Mouse (Mus musculus) heart, embryonic 15.5 days (tissue): ENCODE data around the gene Prap1. TPM values are rescaled to one million over a fixed set of nuclear protein-coding genes. Genes with fewer than 3 reads are reported as not detected.

Source experiments
- ATAC-seq: fragments of 200-750 bp; cut with Nextera tagmentation; replicated peaks from 2 replicates; pipeline ENCODE4 v1.8.0; 2017; ENCODE audit warnings: low read depth, moderate TSS enrichment; ENCODE audit not compliant: insufficient number of reproducible peaks, insufficient read depth, low FRiP score
- H3K27ac ChIP-seq: fragments of 300-500 bp; sonication (generic); 2 replicates; pipeline ENCODE4 v1.5.1; 2015; ENCODE audit warnings: mild to moderate bottlenecking, inconsistent platforms
- H3K27me3 ChIP-seq: fragments of 300-500 bp; sonication (generic); 2 replicates; pipeline ENCODE4 v1.6.1; 2015; ENCODE audit warnings: inconsistent platforms
- H3K36me3 ChIP-seq: fragments of 300-500 bp; sonication (generic); 2 replicates; pipeline ENCODE4 v1.6.1; 2015; ENCODE audit warnings: mild to moderate bottlenecking, inconsistent platforms
- H3K4me1 ChIP-seq: fragments of 300-500 bp; sonication (generic); replicated peaks from 2 replicates; pipeline ENCODE4 v1.6.1; 2015; ENCODE audit warnings: inconsistent platforms
- H3K4me2 ChIP-seq: fragments of 300-500 bp; sonication (generic); 2 replicates; pipeline ENCODE4 v1.6.1; 2015; ENCODE audit warnings: inconsistent platforms, mild to moderate bottlenecking, moderate library complexity
- H3K4me3 ChIP-seq: fragments of 300-500 bp; sonication (generic); 2 replicates; pipeline ENCODE4 v1.5.1; 2015; ENCODE audit warnings: mild to moderate bottlenecking, inconsistent platforms
- H3K9ac ChIP-seq: fragments of 300-500 bp; sonication (generic); 2 replicates; pipeline ENCODE4 v1.6.1; 2015; ENCODE audit warnings: mild to moderate bottlenecking, inconsistent platforms
- H3K9me3 ChIP-seq: fragments of 300-500 bp; sonication (generic); replicated peaks from 2 replicates; pipeline ENCODE4 v1.6.1; 2016; ENCODE audit warnings: inconsistent platforms
- WGBS: fragments of 180-500 bp; shearing (Covaris S2); methylation state at CpG from one replicate; pipeline ENCODE4 v1.1.7; 2015; ENCODE audit warnings: mixed read lengths; 5-methylcytosine and 5-hydroxymethylcytosine counted together
- polyA plus RNA-seq: library from polyadenylated mRNA; unstranded; fragments of >200 nt; fragmentation: Nextera tagmentation; extraction: Ambion mirVana; gene quantifications from 2 replicates; pipeline ENCODE4 v1.2.1, GENCODE M21; 2015

The Prap1 gene
- polyA plus RNA-seq, 1 experiment from 2014 or later, result 0.29 TPM

DNA sequence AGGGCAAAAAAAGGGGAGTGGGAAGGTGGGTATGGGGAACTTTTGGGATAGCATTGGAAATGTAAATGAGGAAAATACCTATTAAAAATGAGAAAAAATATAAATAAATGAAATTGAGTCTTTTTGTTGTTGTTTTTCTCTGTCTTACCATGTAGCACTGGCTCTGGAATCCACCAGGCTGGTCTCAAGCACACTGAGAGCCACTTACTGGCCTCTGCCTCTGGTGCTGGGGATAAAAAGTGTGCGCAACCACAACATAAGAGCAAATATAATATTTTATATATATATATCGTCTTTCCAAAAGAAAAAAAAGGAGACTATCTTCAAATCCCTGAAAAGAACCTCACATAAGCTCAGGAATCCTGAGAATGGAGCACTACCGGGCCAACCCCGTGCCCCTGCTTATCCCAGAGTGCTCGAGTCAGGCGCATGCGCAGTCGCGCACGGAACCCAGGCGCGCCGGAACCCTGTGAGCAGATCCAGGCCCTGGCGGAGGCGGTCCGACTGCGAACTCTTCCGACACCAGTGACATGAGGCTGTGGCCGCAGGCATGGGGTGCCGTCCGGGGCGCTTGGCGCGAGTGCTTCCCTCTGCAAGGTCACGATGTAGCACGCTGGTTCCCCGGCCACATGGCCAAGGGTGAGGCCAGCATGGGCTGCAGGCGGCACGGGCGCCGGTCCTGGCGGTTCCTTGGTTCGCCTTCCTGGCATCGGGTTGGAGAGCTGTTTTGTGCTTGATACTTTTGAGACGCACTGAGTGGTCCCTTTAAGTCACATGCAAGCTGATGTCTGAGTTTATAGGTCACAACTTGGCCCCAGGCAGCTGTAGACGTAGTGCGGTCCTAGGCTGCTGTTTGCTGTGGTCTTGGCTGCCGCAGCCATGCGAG lies 44.2 kb downstream of the Prap1 start, which contains the start of gene Mtg1:
Mtg1 (plus strand) TSS at position 430 of the 886 bp plus-strand sequence.
- H3K27me3 ChIP-seq, result no peaks in the 10 kb centered on the region
- no peaks in the 10 kb centered on the region for H3K9me3 ChIP-seq
- peak within 1 kb of the TSS; percentile 91 for H3K9ac ChIP-seq
- 2% methylated on average over 39 of the region's 39 CpGs for WGBS
- H3K4me2 ChIP-seq, result peak within 1 kb of the TSS; percentile 84
- H3K4me1 ChIP-seq, result peaks cover 7% of the 10 kb centered on the region
- peak within 1 kb of the TSS; percentile 84 for H3K27ac ChIP-seq
- H3K4me3 ChIP-seq, result peak within 1 kb of the TSS; percentile 81
- no peaks in the 10 kb centered on the region for H3K36me3 ChIP-seq
- ATAC-seq, result peak; percentile 97

DNA sequence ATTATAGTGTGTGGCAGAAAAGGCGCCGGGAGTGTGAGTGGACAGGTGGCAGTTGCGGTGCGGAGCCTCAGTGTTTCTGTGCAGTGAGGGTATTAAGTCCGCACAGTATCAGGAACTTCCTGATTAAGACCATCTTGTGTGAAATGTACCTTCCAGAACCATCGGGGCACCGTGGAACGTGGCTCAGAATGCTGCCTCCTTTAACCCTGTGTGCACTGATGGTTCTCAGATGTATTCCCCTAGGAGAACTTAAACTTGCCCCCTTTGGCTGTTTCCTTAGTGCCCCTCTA lies 44.8 kb downstream of the Prap1 start:
- Histone ChIP-seq H3K4me2 (peak overlapping the region; percentile 84), H3K4me3 (peak overlapping the region; percentile 81), H3K27me3 (no peaks in the 10 kb centered on the region), H3K9me3 (no peaks in the 10 kb centered on the region), H3K9ac (peak overlapping the region; percentile 91), H3K27ac (peak overlapping the region; percentile 84), H3K4me1 (peaks cover 7% of the 10 kb centered on the region), H3K36me3 (no peaks in the 10 kb centered on the region)
- 0% methylated on average over 8 of the region's 8 CpGs for WGBS
- no peak for ATAC-seq

DNA sequence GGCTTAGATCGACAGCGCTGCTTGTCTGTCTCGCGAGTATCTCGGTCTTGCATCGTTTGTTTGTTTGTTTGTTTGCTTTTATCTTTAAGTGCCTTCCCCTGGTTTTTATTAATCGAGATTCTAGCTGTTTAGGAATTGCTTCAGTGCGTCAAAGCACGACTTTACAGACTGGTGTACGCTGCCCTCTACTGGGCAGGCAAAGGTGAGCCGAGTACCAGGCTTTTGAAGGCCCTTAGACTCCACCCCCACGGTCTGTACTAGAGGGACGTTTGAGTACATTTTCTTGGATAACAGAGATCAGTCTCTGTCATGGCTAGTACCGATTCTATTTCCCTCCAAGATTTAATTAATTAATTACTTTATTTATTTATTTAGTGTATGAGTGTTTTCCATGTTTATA lies 48.2 kb downstream of the Prap1 start:
- ATAC-seq, result no peak
- no peaks in the 10 kb centered on the region for H3K27me3 ChIP-seq
- H3K4me1 ChIP-seq, result peaks cover 7% of the 10 kb centered on the region
- H3K4me3 ChIP-seq, result no peak overlapping the region
- H3K9ac ChIP-seq, result no peak overlapping the region
- H3K4me2 ChIP-seq, result no peak overlapping the region
- no peaks in the 10 kb centered on the region for H3K36me3 ChIP-seq
- H3K9me3 ChIP-seq, result no peaks in the 10 kb centered on the region
- 5% methylated on average over 14 of the region's 14 CpGs for WGBS
- no peak overlapping the region for H3K27ac ChIP-seq

DNA sequence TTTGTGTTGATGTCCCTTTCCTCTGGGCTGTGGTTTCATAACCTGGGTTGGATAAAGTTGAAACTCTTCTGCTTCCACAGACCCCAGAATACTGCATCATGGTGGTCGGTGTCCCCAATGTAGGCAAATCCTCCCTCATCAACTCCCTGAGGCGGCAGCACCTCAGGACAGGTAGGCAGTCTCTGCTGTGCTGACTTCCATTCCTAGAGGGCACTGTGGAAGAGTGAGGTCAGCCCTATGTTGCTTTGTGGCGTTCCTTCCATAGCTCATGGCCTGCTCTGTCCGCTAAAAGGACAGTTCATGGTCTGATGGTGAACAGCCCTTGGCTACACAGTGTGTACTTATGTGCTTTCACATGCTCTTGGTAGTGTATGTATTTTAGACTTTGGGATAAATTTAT lies 51.4 kb downstream of the Prap1 start:
- Histone ChIP-seq H3K4me1 (no peaks in the 10 kb centered on the region), H3K36me3 (no peaks in the 10 kb centered on the region; the same call in 1 of the 2 replicates), H3K27ac (no peak overlapping the region), H3K4me2 (no peak overlapping the region), H3K9ac (no peak overlapping the region), H3K4me3 (no peak overlapping the region), H3K9me3 (no peaks in the 10 kb centered on the region), H3K27me3 (no peaks in the 10 kb centered on the region)
- no peak for ATAC-seq
- WGBS, result 85% methylated on average over 4 of the region's 4 CpGs

Other genes with a start within 250 kb of the Prap1 start
- gene Kndc1, start 198.7 kb upstream of the Prap1 start, polyA plus RNA-seq, result 0.11 and 0.68 TPM in 2 replicates
- 0.60 TPM in 1 of 2 replicates, not detected in the other for gene Utf1, start 149.6 kb upstream of the Prap1 start, polyA plus RNA-seq
- gene 6430531B16Rik, start 114.6 kb upstream of the Prap1 start, polyA plus RNA-seq, result 0.57 TPM in 1 of 2 replicates, not detected in the other
- gene Adam8, start 100.8 kb upstream of the Prap1 start, polyA plus RNA-seq, result 1.3 and 3.1 TPM in 2 replicates
- gene Zfp511, start 57.0 kb upstream of the Prap1 start, polyA plus RNA-seq, result 27.6 and 32.0 TPM in 2 replicates
- 27.4 and 37.0 TPM in 2 replicates for gene Tubgcp2, start 56.7 kb upstream of the Prap1 start, polyA plus RNA-seq
- not detected in 2 replicates for gene Msx3, start 44.3 kb upstream of the Prap1 start, polyA plus RNA-seq
- gene Caly, start 10.8 kb upstream of the Prap1 start, polyA plus RNA-seq, result 0.45 and 0.67 TPM in 2 replicates
- 79.5 and 107 TPM in 2 replicates for gene Fuom, start 9.0 kb downstream of the Prap1 start, polyA plus RNA-seq
- gene Paox, start 22.4 kb downstream of the Prap1 start, polyA plus RNA-seq, result 11.1 and 11.7 TPM in 2 replicates
- gene Echs1, start 23.1 kb downstream of the Prap1 start, polyA plus RNA-seq, result 192 and 217 TPM in 2 replicates
- gene Mtg1, start 44.2 kb downstream of the Prap1 start, polyA plus RNA-seq, result 27.8 and 33.4 TPM in 2 replicates
- 0.05 and 0.36 TPM in 2 replicates for gene Sprn, start 61.5 kb downstream of the Prap1 start, polyA plus RNA-seq
- gene Olfr522, start 71.4 kb downstream of the Prap1 start, polyA plus RNA-seq, result not detected in 2 replicates
- not detected in 2 replicates for gene Olfr523, start 79.8 kb downstream of the Prap1 start, polyA plus RNA-seq
- 0.06 and 0.42 TPM in 2 replicates for gene Olfr524, start 112.6 kb downstream of the Prap1 start, polyA plus RNA-seq
- 0.87 and 8.2 TPM in 2 replicates for gene Cd163l1, start 124.9 kb downstream of the Prap1 start, polyA plus RNA-seq
- gene 5830411N06Rik, start 153.9 kb downstream of the Prap1 start, polyA plus RNA-seq, result 0.04 and 0.52 TPM in 2 replicates
- not detected in 2 replicates for gene Olfr525, start 227.5 kb downstream of the Prap1 start, polyA plus RNA-seq
- gene Olfr527, start 240.6 kb downstream of the Prap1 start, polyA plus RNA-seq, result not detected in 2 replicates